Mouse (Mus musculus) spleen, postnatal 4 days (tissue): Measurements from ENCODE around the gene Coro1c.

Source experiments
- DNase-seq, 2 experiments: peaks; one replicate each; pipeline ENCODE4 v3.0.0; 2022; ENCODE audit warnings: low spot score in 2 of 2

Coro1c gene

GRCm38 (mm10) chr5:113884750-113885149, 23.8 kb downstream of the Coro1c start:
- no peak for DNase-seq

GRCm38 (mm10) chr5:113883384-113883771, 25.2 kb downstream of the Coro1c start:
- DNase-seq: no peak

GRCm38 (mm10) chr5:113882566-113883383, 25.8 kb downstream of the Coro1c start:
- DNase-seq: no peak

- no peak for DNase-seq
These were observed 27.4 kb downstream of the Coro1c start for GRCm38 (mm10) chr5:113881136-113881535.

- no peak for DNase-seq
These were observed 29.5 kb downstream of the Coro1c start for GRCm38 (mm10) chr5:113878943-113879617.

GRCm38 (mm10) chr5:113877565-113877964, 31.0 kb downstream of the Coro1c start:
- DNase-seq: no peak

GRCm38 (mm10) chr5:113876176-113876575, 32.4 kb downstream of the Coro1c start:
- no peak for DNase-seq

GRCm38 (mm10) chr5:113875625-113876024, 32.9 kb downstream of the Coro1c start:
- DNase-seq: no peak

GRCm38 (mm10) chr5:113874063-113875024, 34.2 kb downstream of the Coro1c start:
- DNase-seq: no peak

- no peak for DNase-seq
These were observed 35.3 kb downstream of the Coro1c start for GRCm38 (mm10) chr5:113872936-113873912.

- DNase-seq: no peak
These were observed 36.5 kb downstream of the Coro1c start for GRCm38 (mm10) chr5:113871903-113872548.

- DNase-seq: no peak
These were observed 38.0 kb downstream of the Coro1c start for GRCm38 (mm10) chr5:113870393-113871040.

GRCm38 (mm10) chr5:113869132-113869531, 39.4 kb downstream of the Coro1c start:
- DNase-seq: no peak

GRCm38 (mm10) chr5:113864992-113865391, 43.6 kb downstream of the Coro1c start:
- no peak for DNase-seq

GRCm38 (mm10) chr5:113863994-113864393, 44.6 kb downstream of the Coro1c start:
- DNase-seq: no peak

GRCm38 (mm10) chr5:113862418-113862817, 46.1 kb downstream of the Coro1c start:
- DNase-seq: no peak

- peak; percentile 57 to 84 for DNase-seq
These were observed 47.3 kb downstream of the Coro1c start for GRCm38 (mm10) chr5:113861294-113861693.

GRCm38 (mm10) chr5:113858971-113859370, 49.6 kb downstream of the Coro1c start:
- no peak for DNase-seq

- no peak for DNase-seq
These were observed 50.0 kb downstream of the Coro1c start for GRCm38 (mm10) chr5:113858550-113858949.

GRCm38 (mm10) chr5:113857631-113858030, 50.9 kb downstream of the Coro1c start:
- no peak for DNase-seq
